Mouse (Mus musculus) midbrain, postnatal 0 days (tissue): ENCODE measurements at regions not wholly inside any gene's neighbourhood (a gene's known extent, or its start where the extent isn't known, plus 50 kb on each side); places are given as distances from the start of the nearest gene placed in this dataset.

Source experiments
- ATAC-seq: fragments of 200-750 bp; cut with Nextera tagmentation; 2 replicates; pipeline ENCODE4 v1.8.0; 2017; ENCODE audit warnings: moderate number of reproducible peaks, mild to moderate bottlenecking, moderate TSS enrichment, moderate library complexity; ENCODE audit not compliant: low FRiP score
- DNase-seq: peaks from one replicate; pipeline ENCODE4 v3.0.0-alpha.2; 2015; ENCODE audit warnings: low spot score
- H3K27ac ChIP-seq: fragments of 300-500 bp; sonication (generic); 2 replicates; pipeline ENCODE4 v1.5.1; 2014; ENCODE audit warnings: low read depth, mild to moderate bottlenecking, low read length, mixed read lengths
- H3K27me3 ChIP-seq: fragments of 300-500 bp; sonication (generic); 2 replicates; pipeline ENCODE4 v1.6.1; 2014; ENCODE audit warnings: low read length, control low read depth, mixed read lengths; ENCODE audit not compliant: insufficient read depth
- H3K36me3 ChIP-seq: fragments of 300-500 bp; sonication (generic); 2 replicates; pipeline ENCODE4 v1.6.1; 2014; ENCODE audit warnings: low read length, control low read depth, mixed read lengths; ENCODE audit not compliant: insufficient read depth
- H3K4me1 ChIP-seq: fragments of 300-500 bp; sonication (generic); 2 replicates; pipeline ENCODE4 v1.6.1; 2014; ENCODE audit warnings: mild to moderate bottlenecking, control low read depth, antibody characterized with exemption, low read length, mixed read lengths; ENCODE audit not compliant: insufficient read depth
- H3K4me2 ChIP-seq: fragments of 300-500 bp; sonication (generic); 2 replicates; pipeline ENCODE4 v1.6.1; 2014; ENCODE audit warnings: low read depth, mild to moderate bottlenecking, low read length, mixed read lengths; ENCODE audit not compliant: poor library complexity, severe bottlenecking
- H3K4me3 ChIP-seq: fragments of 300-500 bp; sonication (generic); 2 replicates; pipeline ENCODE4 v1.5.1; 2014; ENCODE audit warnings: low read depth, mild to moderate bottlenecking, low read length, moderate library complexity
- H3K9ac ChIP-seq: fragments of 300-500 bp; sonication (generic); replicated peaks from 2 replicates; pipeline ENCODE4 v1.6.1; 2014; ENCODE audit warnings: mild to moderate bottlenecking, low read length, moderate library complexity, mixed read lengths; ENCODE audit not compliant: poor library complexity, severe bottlenecking
- H3K9me3 ChIP-seq: fragments of 300-500 bp; sonication (generic); 2 replicates; pipeline ENCODE4 v1.6.1; 2016; ENCODE audit warnings: low read length, control low read depth
- CTCF ChIP-seq: IDR thresholded peaks from 2 replicates; pipeline ENCODE4 v1.5.1; 2016; ENCODE audit warnings: antibody characterized with exemption, mild to moderate bottlenecking
- WGBS: fragments of 180-500 bp; shearing (Covaris S2); extraction: QIAGEN DNeasy Blood & Tissue Kit; methylation state at CpG from one replicate; pipeline ENCODE4 v1.1.7; 2014; 5-methylcytosine and 5-hydroxymethylcytosine counted together

DNA sequence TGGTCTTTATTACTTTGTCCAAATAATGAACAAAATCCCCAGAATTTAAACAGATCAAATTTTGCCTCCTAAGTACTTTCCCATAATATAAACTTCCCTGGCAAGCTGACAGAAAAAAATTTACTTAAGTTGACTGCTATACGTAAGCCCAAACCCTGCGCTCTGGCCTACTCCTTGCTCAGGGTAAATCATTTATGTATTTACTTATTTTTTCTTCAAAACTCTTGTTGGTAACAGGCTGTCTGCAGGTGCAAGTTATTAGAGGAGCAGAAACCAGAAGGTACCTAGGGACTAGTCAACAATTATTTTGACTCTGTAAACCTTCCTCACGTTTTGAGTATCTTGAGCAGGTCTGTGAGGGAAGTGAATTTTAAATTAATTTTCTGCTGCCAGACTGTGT, 2615.7 kb downstream of the Poteg start:
- Histone ChIP-seq H3K27ac (no peak overlapping the region), H3K4me1 (no peaks in the 10 kb centered on the region), H3K4me3 (no peak overlapping the region), H3K4me2 (no peak overlapping the region), H3K27me3 (no peaks in the 10 kb centered on the region), H3K9me3 (no peaks in the 10 kb centered on the region), H3K9ac (no peak overlapping the region), H3K36me3 (no peaks in the 10 kb centered on the region)
- no peak for TF ChIP-seq CTCF
- DNase-seq = no peak
- no peak for ATAC-seq
- WGBS = 76% methylated on average over 3 of the region's 3 CpGs

DNA sequence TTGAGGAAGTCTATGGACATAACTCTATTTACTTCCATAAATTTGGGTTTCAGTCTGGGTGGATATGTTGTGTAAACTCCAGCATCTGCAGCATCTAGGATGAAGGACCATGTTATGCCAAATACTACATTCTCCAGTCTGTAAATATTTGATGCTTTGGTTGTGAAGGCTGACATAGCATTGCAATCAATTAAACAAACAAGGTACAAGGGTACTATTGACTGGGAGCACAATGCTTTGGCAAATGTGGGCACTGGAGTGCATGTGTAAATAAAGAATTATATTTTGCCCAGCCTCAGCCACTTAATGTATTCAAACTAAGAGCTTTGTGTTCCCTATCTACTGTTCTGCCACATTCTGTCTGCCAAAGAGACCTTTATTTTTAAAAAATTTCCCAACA, 2630.3 kb downstream of the Poteg start:
- H3K9ac ChIP-seq = no peak overlapping the region
- H3K36me3 ChIP-seq = no peaks in the 10 kb centered on the region
- no peaks in the 10 kb centered on the region for H3K4me1 ChIP-seq
- H3K4me2 ChIP-seq = no peak overlapping the region
- H3K27me3 ChIP-seq = no peaks in the 10 kb centered on the region
- no peaks in the 10 kb centered on the region for H3K9me3 ChIP-seq
- H3K4me3 ChIP-seq = no peak overlapping the region
- no peak for ATAC-seq
- no peak overlapping the region for H3K27ac ChIP-seq
- DNase-seq = no peak
- TF ChIP-seq CTCF = no peak

DNA sequence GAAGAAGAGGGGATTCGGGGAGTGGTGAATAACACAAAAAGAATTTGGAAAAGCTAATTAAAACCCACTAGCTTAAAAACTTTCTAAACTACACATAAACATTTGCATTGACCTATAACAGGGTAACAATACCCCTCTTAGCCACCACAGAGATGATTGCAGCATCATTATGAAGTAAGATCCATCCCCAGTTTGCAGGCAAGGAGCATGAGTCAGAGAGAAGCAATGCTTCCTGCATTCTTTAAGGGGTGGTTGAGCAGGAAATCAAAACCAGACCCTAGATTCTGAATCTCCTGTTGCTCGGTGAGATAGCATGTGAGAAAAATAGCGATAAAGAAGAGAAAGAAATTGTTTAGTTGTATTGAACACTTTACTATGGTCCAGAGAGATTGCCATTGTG, 2680.3 kb downstream of the Poteg start:
- DNase-seq = no peak
- Histone ChIP-seq H3K27ac (no peak overlapping the region), H3K27me3 (no peaks in the 10 kb centered on the region), H3K4me2 (no peak overlapping the region), H3K4me3 (no peak overlapping the region), H3K9ac (no peak overlapping the region), H3K9me3 (no peaks in the 10 kb centered on the region), H3K36me3 (no peaks in the 10 kb centered on the region), H3K4me1 (no peaks in the 10 kb centered on the region)
- no peak for TF ChIP-seq CTCF
- no peak for ATAC-seq
- 88% methylated on average over 3 of the region's 3 CpGs for WGBS

DNA sequence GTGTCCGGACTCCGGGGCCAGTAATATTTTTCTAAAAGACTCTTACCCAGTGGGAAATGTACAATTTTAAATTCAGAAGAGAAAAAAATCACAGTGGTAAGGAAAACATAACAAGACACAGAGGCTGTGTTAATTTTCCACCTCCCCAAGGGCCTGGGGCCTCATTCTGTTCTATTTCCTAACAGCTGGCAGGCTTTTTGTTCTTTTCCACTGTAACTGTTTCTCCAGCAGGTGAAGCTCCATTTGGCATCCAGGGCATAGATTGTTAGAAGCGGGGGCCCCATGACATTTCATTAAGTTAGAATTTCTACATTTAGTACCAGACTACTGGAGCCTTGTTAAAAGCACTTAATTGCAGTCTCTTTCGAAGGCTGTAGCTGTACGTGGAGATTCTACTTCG, 2687.5 kb downstream of the Poteg start:
- Histone ChIP-seq H3K9ac (no peak overlapping the region), H3K36me3 (no peaks in the 10 kb centered on the region), H3K4me1 (no peaks in the 10 kb centered on the region), H3K27ac (no peak overlapping the region), H3K27me3 (no peaks in the 10 kb centered on the region), H3K9me3 (no peaks in the 10 kb centered on the region), H3K4me2 (no peak overlapping the region), H3K4me3 (no peak overlapping the region)
- TF ChIP-seq CTCF = no peak
- DNase-seq (peak; percentile 30), ATAC-seq (no peak)
- 63% methylated on average over 6 of the region's 6 CpGs for WGBS

DNA sequence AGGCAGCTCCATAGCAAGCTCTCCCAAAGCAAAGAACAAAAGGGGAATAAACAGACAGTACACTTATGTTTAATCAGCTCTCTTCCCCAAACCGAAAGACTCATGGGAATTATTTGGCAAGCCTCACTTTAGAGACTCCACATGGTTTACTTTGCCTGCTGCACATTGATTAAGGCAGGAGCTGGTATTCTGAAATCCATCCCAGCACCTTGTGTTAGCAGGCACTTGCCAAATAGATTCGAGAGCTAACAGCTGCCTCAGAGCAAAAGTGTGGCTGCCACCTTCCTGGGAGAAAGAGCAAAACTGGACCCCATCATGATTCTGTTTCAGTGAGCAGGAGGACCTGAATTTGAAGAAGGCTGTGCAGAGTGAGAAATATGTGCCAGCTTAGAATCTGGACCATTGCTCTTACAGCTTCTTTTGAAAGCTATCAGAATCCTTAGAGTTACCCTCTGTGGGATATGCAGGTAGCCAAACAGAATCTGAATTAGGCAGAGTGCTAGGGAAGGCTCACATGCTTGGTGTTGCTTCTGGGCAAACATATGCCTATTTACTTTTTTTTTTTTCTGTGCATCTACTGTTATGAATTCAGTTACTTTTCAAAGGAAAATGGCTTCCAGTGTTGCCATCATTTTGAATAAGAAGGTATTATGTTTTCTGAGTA, 2703.8 kb downstream of the Poteg start:
- DNase-seq (peak; percentile 62), ATAC-seq (no peak)
- H3K4me1 ChIP-seq = no peaks in the 10 kb centered on the region
- no peaks in the 10 kb centered on the region for H3K36me3 ChIP-seq
- no peaks in the 10 kb centered on the region for H3K9me3 ChIP-seq
- no peak overlapping the region for H3K27ac ChIP-seq
- no peak overlapping the region for H3K4me2 ChIP-seq
- no peaks in the 10 kb centered on the region for H3K27me3 ChIP-seq
- H3K9ac ChIP-seq = no peak overlapping the region
- no peak for TF ChIP-seq CTCF
- 64% methylated on average over 2 of the region's 2 CpGs for WGBS
- no peak overlapping the region for H3K4me3 ChIP-seq

DNA sequence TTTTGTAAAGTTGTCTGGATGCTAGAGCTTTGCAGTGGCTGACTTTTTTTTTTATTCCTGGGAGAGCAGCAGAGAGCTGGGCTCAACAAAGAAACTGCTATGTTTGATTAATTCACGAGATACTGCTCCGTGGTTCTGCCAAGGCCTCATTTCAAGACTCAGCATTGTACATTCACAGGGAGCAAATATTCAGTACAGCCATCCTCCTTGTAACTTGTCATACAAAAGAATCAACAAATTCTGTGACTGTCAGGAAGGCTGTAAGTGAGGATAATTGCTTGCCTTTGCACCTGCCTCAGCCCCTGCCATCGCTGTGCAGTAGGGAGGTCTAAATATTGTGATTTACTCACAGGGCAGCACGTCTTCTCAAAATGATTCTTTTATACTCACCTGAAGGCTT, 2705.5 kb downstream of the Poteg start:
- Histone ChIP-seq H3K4me1 (no peaks in the 10 kb centered on the region), H3K9me3 (no peaks in the 10 kb centered on the region), H3K27me3 (no peaks in the 10 kb centered on the region), H3K4me3 (no peak overlapping the region), H3K36me3 (no peaks in the 10 kb centered on the region), H3K27ac (peak overlapping the region; percentile 1; the same call in 1 of the 2 replicates), H3K4me2 (no peak overlapping the region), H3K9ac (no peak overlapping the region)
- DNase-seq = peak; percentile 40
- ATAC-seq = no peak
- no peak for TF ChIP-seq CTCF
- 45% methylated on average over 4 of the region's 4 CpGs for WGBS
